Mouse (Mus musculus) CH12.LX (cell line): ENCODE data around the gene Fam198b. TPM values are rescaled to one million over a fixed set of nuclear protein-coding genes. Genes with fewer than 3 reads are reported as not detected.

Source experiments
- DNase-seq: peaks from one replicate; pipeline ENCODE4 v3.0.0-alpha.2; 2013; ENCODE audit errors: extremely low read depth
- H3K27ac ChIP-seq: 2 replicates; pipeline ENCODE4 v1.5.1; 2012; ENCODE audit warnings: low read depth, mild to moderate bottlenecking, control low read depth, moderate library complexity; ENCODE audit not compliant: insufficient read depth
- H3K27me3 ChIP-seq: replicated peaks from 2 replicates; pipeline ENCODE3; 2012; ENCODE audit warnings: inconsistent platforms
- H3K36me3 ChIP-seq, 2 experiments: replicated peaks in 1 of 2; 2 replicates each; pipeline versions ENCODE3 to v1.6.1; 2012; ENCODE audit warnings: inconsistent platforms in 1 of 2, low read length in 1 of 2, mild to moderate bottlenecking in 1 of 2, mixed read lengths in 1 of 2, moderate library complexity in 1 of 2; ENCODE audit not compliant: control insufficient read depth in 1 of 2, insufficient read depth in 1 of 2
- H3K4me1 ChIP-seq, 2 experiments: 2 replicates each; pipeline ENCODE4 v1.6.1; 2012; ENCODE audit warnings: inconsistent platforms in 1 of 2, moderate library complexity in 1 of 2; ENCODE audit not compliant: insufficient read depth in 2 of 2, control insufficient read depth in 1 of 2
- H3K4me2 ChIP-seq: 2 replicates; pipeline ENCODE4 v1.6.1; 2012; ENCODE audit warnings: low read depth, mild to moderate bottlenecking, control low read depth; ENCODE audit not compliant: poor library complexity, insufficient read depth, severe bottlenecking
- H3K4me3 ChIP-seq, 3 experiments: fragments of 150-350 bp in 1 of 3; sonication (generic) in 1 of 3; replicated peaks in 1 of 3; 2 replicates each; pipeline versions ENCODE3 to v1.5.1; 2011 to 2012; ENCODE audit warnings: low read depth in 2 of 3, low read length in 2 of 3, mild to moderate bottlenecking in 2 of 3, moderate library complexity in 2 of 3, control low read depth in 1 of 3, improper control_type of control experiment in 1 of 3, inconsistent platforms in 1 of 3, mixed read lengths in 1 of 3; ENCODE audit not compliant: poor library complexity in 1 of 3
- H3K79me2 ChIP-seq: replicated peaks from 2 replicates; pipeline ENCODE4 v1.6.1; 2012; ENCODE audit warnings: mild to moderate bottlenecking, moderate library complexity; ENCODE audit not compliant: control insufficient read depth, poor library complexity, insufficient read depth, severe bottlenecking; ENCODE audit errors: extremely low read depth
- H3K9ac ChIP-seq: 2 replicates; pipeline ENCODE4 v1.6.1; 2012; ENCODE audit warnings: low read depth, mild to moderate bottlenecking, control low read depth, moderate library complexity; ENCODE audit not compliant: insufficient read depth
- H3K9me3 ChIP-seq: replicated peaks from 2 replicates; pipeline ENCODE3; 2012; ENCODE audit warnings: low read length, inconsistent platforms, mixed read lengths
- CHD2 ChIP-seq: IDR thresholded peaks from 2 replicates; pipeline ENCODE4 v1.6.1; 2011; ENCODE audit warnings: low read length, improper control_type of control experiment
- CTCF ChIP-seq, 2 experiments: IDR thresholded peaks in 1 of 2; conservative IDR thresholded peaks in 1 of 2; 2 replicates each; pipeline ENCODE4 v1.5.1; 2011 to 2012; ENCODE audit warnings: low read depth in 2 of 2, low read length in 2 of 2, improper control_type of control experiment in 1 of 2, inconsistent platforms in 1 of 2, mild to moderate bottlenecking in 1 of 2, moderate library complexity in 1 of 2
- E2F4 ChIP-seq: IDR thresholded peaks from 2 replicates; pipeline ENCODE4 v1.6.1; 2011; ENCODE audit warnings: low read depth, low read length, improper control_type of control experiment; ENCODE audit not compliant: insufficient replicate concordance
- ELF1 ChIP-seq: IDR thresholded peaks from 2 replicates; pipeline ENCODE4 v1.6.1; 2014; ENCODE audit warnings: low read depth, mild to moderate bottlenecking, inconsistent platforms, low read length, improper control_type of control experiment
- ETS1 ChIP-seq: conservative IDR thresholded peaks from 2 replicates; pipeline ENCODE4 v1.6.1; 2012; ENCODE audit warnings: low read depth, mild to moderate bottlenecking, inconsistent platforms, low read length, improper control_type of control experiment, moderate library complexity
- IRF4 ChIP-seq: IDR thresholded peaks from 2 replicates; pipeline ENCODE4 v1.6.1; 2014; ENCODE audit warnings: low read depth, mild to moderate bottlenecking, inconsistent platforms, low read length, improper control_type of control experiment
- JUN ChIP-seq: IDR thresholded peaks from 2 replicates; pipeline ENCODE4 v1.6.1; 2011; ENCODE audit warnings: low read depth, mild to moderate bottlenecking, low read length, improper control_type of control experiment, moderate library complexity; ENCODE audit not compliant: insufficient read depth
- KAT2A ChIP-seq: IDR thresholded peaks from 2 replicates; pipeline ENCODE4 v1.6.1; 2012; ENCODE audit warnings: low read length, improper control_type of control experiment, inconsistent platforms; ENCODE audit not compliant: insufficient replicate concordance
- MAFK ChIP-seq: IDR thresholded peaks from 2 replicates; pipeline ENCODE4 v1.6.1; 2011; ENCODE audit warnings: low read length, improper control_type of control experiment; ENCODE audit not compliant: insufficient replicate concordance
- MAX ChIP-seq: IDR thresholded peaks from 2 replicates; pipeline ENCODE4 v1.6.1; 2011; ENCODE audit warnings: low read length, improper control_type of control experiment
- MXI1 ChIP-seq: IDR thresholded peaks from 2 replicates; pipeline ENCODE4 v1.6.1; 2011; ENCODE audit warnings: mild to moderate bottlenecking, low read depth, low read length, improper control_type of control experiment
- MYC ChIP-seq: IDR thresholded peaks from 2 replicates; pipeline ENCODE4 v1.6.1; 2011; ENCODE audit warnings: low read depth, mild to moderate bottlenecking, improper control_type of control experiment, low read length
- NELFE ChIP-seq: IDR thresholded peaks from 2 replicates; pipeline ENCODE4 v1.6.1; 2011; ENCODE audit warnings: low read depth, low read length, improper control_type of control experiment
- NRF1 ChIP-seq: IDR thresholded peaks from 2 replicates; pipeline ENCODE4 v1.6.1; 2014; ENCODE audit warnings: low read depth, mild to moderate bottlenecking, inconsistent platforms, low read length, improper control_type of control experiment, moderate library complexity
- POLR2AphosphoS2 ChIP-seq: IDR thresholded peaks from 2 replicates; pipeline ENCODE4 v1.6.1; 2011; ENCODE audit warnings: low read depth, low read length, improper control_type of control experiment
- RAD21 ChIP-seq: IDR thresholded peaks from 2 replicates; pipeline ENCODE4 v1.6.1; 2011; ENCODE audit warnings: low read depth, mild to moderate bottlenecking, low read length, improper control_type of control experiment, moderate library complexity
- RCOR1 ChIP-seq: conservative IDR thresholded peaks from 2 replicates; pipeline ENCODE4 v1.6.1; 2012; ENCODE audit warnings: low read depth, mild to moderate bottlenecking, inconsistent platforms, low read length, improper control_type of control experiment
- SMC3 ChIP-seq: IDR thresholded peaks from 2 replicates; pipeline ENCODE4 v1.6.1; 2011; ENCODE audit warnings: low read depth, low read length, improper control_type of control experiment
- TBP ChIP-seq: conservative IDR thresholded peaks from 2 replicates; pipeline ENCODE4 v1.6.1; 2011; ENCODE audit warnings: low read depth, low read length, improper control_type of control experiment
- TCF12 ChIP-seq: IDR thresholded peaks from 2 replicates; pipeline ENCODE4 v1.6.1; 2014; ENCODE audit warnings: low read depth, mild to moderate bottlenecking, inconsistent platforms, low read length, improper control_type of control experiment
- USF1 ChIP-seq: IDR thresholded peaks from 2 replicates; pipeline ENCODE4 v1.6.1; 2014; ENCODE audit warnings: low read depth, mild to moderate bottlenecking, inconsistent platforms, low read length, improper control_type of control experiment
- USF2 ChIP-seq: conservative IDR thresholded peaks from 2 replicates; pipeline ENCODE4 v1.6.1; 2011; ENCODE audit warnings: low read depth, low read length, improper control_type of control experiment
- ZC3H11A ChIP-seq: IDR thresholded peaks from 2 replicates; pipeline ENCODE4 v1.6.1; 2012; ENCODE audit warnings: low read depth, mild to moderate bottlenecking, inconsistent platforms, low read length, improper control_type of control experiment
- ZKSCAN1 ChIP-seq: IDR thresholded peaks from 2 replicates; pipeline ENCODE4 v1.6.1; 2012; ENCODE audit warnings: low read depth, inconsistent platforms, low read length, improper control_type of control experiment, borderline replicate concordance
- dilution Hi-C: fragments of 300-500 bp; cut with MboI; formaldehyde crosslinking; loops from 2 replicates; pipeline ENCODE4 v1.14.3; 2020; ENCODE audit warnings: low sequenced_read_pairs; ENCODE audit not compliant: extremely low pct_unique_long_range_greater_than_20kb, extremely low pct_ligation_motif_present
- in situ Hi-C: fragments of 300-500 bp; cut with MboI; formaldehyde crosslinking; loops from 3 replicates; pipeline ENCODE4 v1.14.3; 2019; ENCODE audit warnings: low sequenced_read_pairs, low pct_ligation_motif_present, low pct_unique_long_range_greater_than_20kb, mixed read lengths
- polyA plus RNA-seq: library from polyadenylated mRNA; unstranded; fragments of >175 nt; gene quantifications from 2 replicates; pipeline ENCODE4 v1.2.1, GENCODE M21; 2012; ENCODE audit warnings: low read depth; ENCODE audit not compliant: insufficient read length
- total RNA-seq, 2 experiments: library from RNA; depleted of rRNA; stranded (reverse); fragments of 300-350 nt in 1 of 2; fragments of >200 nt in 1 of 2; gene quantifications; 2 replicates each; pipeline ENCODE4 v1.2.3; 2012 to 2014

Fam198b gene
- total and polyA plus RNA-seq, 3 experiments, result 1.2 to 8.5 (median 4.0) TPM

- Histone ChIP-seq H3K27ac (no peak overlapping the region), H3K4me2 (no peak overlapping the region), H3K79me2 (no peaks in the 10 kb centered on the region), H3K27me3 (no peaks in the 10 kb centered on the region), H3K4me3 (no peak overlapping the region), H3K9me3 (no peaks in the 10 kb centered on the region), H3K36me3 (peaks cover 0 to 28% of the 10 kb centered on the region in 2 experiments), H3K4me1 (no peaks in the 10 kb centered on the region), H3K9ac (no peak overlapping the region)
- dilution Hi-C loops, result no loop called here
- TF ChIP-seq CHD2 (no peak), ETS1 (no peak), CTCF (conservative IDR thresholded peaks at IDR 0.05 in 1 of 2, IDR thresholded peaks at IDR 0.05 in 1 of 2; ENCODE audit: low read depth in 2 of 2, low read length in 2 of 2) (no peak), USF1 (no peak), RCOR1 (no peak), IRF4 (no peak), ZKSCAN1 (no peak), MAX (no peak), TCF12 (no peak), USF2 (no peak), TBP (no peak), ELF1 (no peak), ZC3H11A (no peak), RAD21 (no peak), KAT2A (no peak), MYC (no peak), SMC3 (no peak)
- DNase-seq, result no peak
- in situ Hi-C loops, result no loop called here
Measured at GRCm38 (mm10) chr3:79907223-79907622, 22.9 kb downstream of the Fam198b start.

- H3K4me3 ChIP-seq, result no peak overlapping the region
- dilution Hi-C loops, result no loop called here
- in situ Hi-C loops, result no loop called here
- no peak overlapping the region for H3K27ac ChIP-seq
- H3K4me2 ChIP-seq, result no peak overlapping the region
- H3K9me3 ChIP-seq, result no peaks in the 10 kb centered on the region
- H3K79me2 ChIP-seq, result no peaks in the 10 kb centered on the region
- no peak for TF ChIP-seq KAT2A
- TF ChIP-seq NELFE, result no peak
- TF ChIP-seq MXI1, result no peak
- no peak for TF ChIP-seq NRF1
- no peak for TF ChIP-seq E2F4
- no peak for TF ChIP-seq ELF1
- no peak for TF ChIP-seq POLR2AphosphoS2
- no peak for TF ChIP-seq MAX
- no peak for TF ChIP-seq RAD21
- TF ChIP-seq MAFK, result no peak
- TF ChIP-seq JUN, result no peak
- H3K4me1 ChIP-seq, result no peaks in the 10 kb centered on the region
- peaks cover 0 to 25% of the 10 kb centered on the region in 2 experiments for H3K36me3 ChIP-seq
- no peak for DNase-seq
- H3K27me3 ChIP-seq, result no peaks in the 10 kb centered on the region
- no peak overlapping the region for H3K9ac ChIP-seq
Measured at GRCm38 (mm10) chr3:79910375-79911141, 26.2 kb downstream of the Fam198b start.
